Mouse (Mus musculus) intestine, postnatal 0 days (tissue): Measurements from ENCODE around the gene Card19. TPM values are rescaled to one million over a fixed set of nuclear protein-coding genes. Genes with fewer than 3 reads are reported as not detected.

ENCODE experiments used
- ATAC-seq: fragments of 200-750 bp; cut with Nextera tagmentation; 2 replicates; pipeline ENCODE4 v1.8.0; 2017; ENCODE audit warnings: mild to moderate bottlenecking, moderate TSS enrichment, moderate library complexity
- H3K27ac ChIP-seq: fragments of 300-500 bp; sonication (generic); 2 replicates; pipeline ENCODE4 v1.5.1; 2014; ENCODE audit warnings: mild to moderate bottlenecking, low read depth, low read length, moderate library complexity
- H3K27me3 ChIP-seq: fragments of 300-500 bp; sonication (generic); replicated peaks from 2 replicates; pipeline ENCODE4 v1.6.1; 2014; ENCODE audit warnings: low read length, mixed read lengths; ENCODE audit not compliant: control insufficient read depth, insufficient read depth
- H3K36me3 ChIP-seq: fragments of 300-500 bp; sonication (generic); 2 replicates; pipeline ENCODE4 v1.6.1; 2014; ENCODE audit warnings: mild to moderate bottlenecking, moderate library complexity; ENCODE audit not compliant: control insufficient read depth, insufficient read depth
- H3K4me1 ChIP-seq: fragments of 300-500 bp; sonication (generic); replicated peaks from 2 replicates; pipeline ENCODE4 v1.6.1; 2014; ENCODE audit warnings: antibody characterized with exemption, low read length, mixed read lengths; ENCODE audit not compliant: control insufficient read depth, insufficient read depth
- H3K4me2 ChIP-seq: fragments of 300-500 bp; sonication (generic); replicated peaks from 2 replicates; pipeline ENCODE4 v1.6.1; 2014; ENCODE audit warnings: low read depth, mild to moderate bottlenecking, moderate library complexity
- H3K4me3 ChIP-seq: fragments of 300-500 bp; sonication (generic); 2 replicates; pipeline ENCODE4 v1.5.1; 2014; ENCODE audit warnings: low read depth, low read length
- H3K9ac ChIP-seq: fragments of 300-500 bp; sonication (generic); 2 replicates; pipeline ENCODE4 v1.6.1; 2014; ENCODE audit warnings: mild to moderate bottlenecking, low read depth, low read length
- H3K9me3 ChIP-seq: fragments of 300-500 bp; sonication (generic); 2 replicates; pipeline ENCODE4 v1.6.1; 2016; ENCODE audit warnings: mixed run types; ENCODE audit not compliant: control insufficient read depth
- CTCF ChIP-seq: sonication (generic); IDR thresholded peaks from 2 replicates; pipeline ENCODE4 v1.5.1; 2016; ENCODE audit warnings: low read depth, mild to moderate bottlenecking, control low read depth, antibody characterized with exemption, moderate library complexity
- WGBS: fragments of 180-500 bp; shearing (Covaris S2); extraction: QIAGEN DNeasy Blood & Tissue Kit; methylation state at CpG from one replicate; pipeline ENCODE4 v1.1.7; 2014; 5-methylcytosine and 5-hydroxymethylcytosine counted together
- polyA plus RNA-seq: library from polyadenylated mRNA; unstranded; fragments of >200 nt; fragmentation: Nextera tagmentation; extraction: Ambion mirVana; gene quantifications from 2 replicates; pipeline ENCODE4 v1.2.1, GENCODE M21; 2015

Card19 gene
- polyA plus RNA-seq, 1 experiment from 2014 or later: 117 TPM

- no peak for ATAC-seq
- Histone ChIP-seq H3K4me2 (no peak overlapping the region), H3K9me3 (no peaks in the 10 kb centered on the region), H3K9ac (no peak overlapping the region), H3K27ac (no peak overlapping the region), H3K27me3 (peaks cover 14% of the 10 kb centered on the region; the same call in 1 of the 2 replicates), H3K36me3 (no peaks in the 10 kb centered on the region), H3K4me1 (0 out of 2 replicates have a peak, but pooled peaks cover 7% of the 10 kb centered on the region), H3K4me3 (no peak overlapping the region)
- WGBS: 51% methylated on average over 4 of the region's 4 CpGs
- no peak for TF ChIP-seq CTCF
Measured at GRCm38 (mm10) chr13:49250716-49251517, 35.1 kb upstream of the Card19 start.

- no peak for TF ChIP-seq CTCF
- Histone ChIP-seq H3K9ac (no peak overlapping the region), H3K9me3 (no peaks in the 10 kb centered on the region), H3K4me2 (no peak overlapping the region), H3K27ac (no peak overlapping the region), H3K27me3 (peaks cover 14% of the 10 kb centered on the region; the same call in 1 of the 2 replicates), H3K4me3 (no peak overlapping the region), H3K36me3 (no peaks in the 10 kb centered on the region), H3K4me1 (0 out of 2 replicates have a peak, but pooled peaks cover 7% of the 10 kb centered on the region)
- peak; percentile 60 for ATAC-seq
- WGBS: 64% methylated on average over 2 of the region's 2 CpGs
Measured at GRCm38 (mm10) chr13:49249634-49250033, 33.8 kb upstream of the Card19 start.

GRCm38 (mm10) chr13:49248923-49249322 lies 33.1 kb upstream of the Card19 start:
- Histone ChIP-seq H3K9ac (no peak overlapping the region), H3K27ac (no peak overlapping the region), H3K9me3 (no peaks in the 10 kb centered on the region), H3K4me2 (no peak overlapping the region), H3K4me3 (no peak overlapping the region), H3K36me3 (no peaks in the 10 kb centered on the region), H3K4me1 (0 out of 2 replicates have a peak, but pooled peaks cover 7% of the 10 kb centered on the region), H3K27me3 (peaks cover 14% of the 10 kb centered on the region; the same call in 1 of the 2 replicates)
- no peak for ATAC-seq
- no peak for TF ChIP-seq CTCF
- 41% methylated on average over 3 of the region's 3 CpGs for WGBS

GRCm38 (mm10) chr13:49248467-49248862 lies 32.6 kb upstream of the Card19 start, which contains the start of gene Susd3:
TSS of gene Susd3 (minus strand) at chr13:49248706.
- Histone ChIP-seq H3K4me1 (0 out of 2 replicates have a peak, but pooled peaks cover 7% of the 10 kb centered on the region), H3K36me3 (no peaks in the 10 kb centered on the region), H3K9me3 (no peaks in the 10 kb centered on the region), H3K4me2 (peak within 1 kb of the TSS; percentile 88), H3K27ac (no peak within 1 kb of the TSS), H3K27me3 (peaks cover 14% of the 10 kb centered on the region; the same call in 1 of the 2 replicates), H3K9ac (peak within 1 kb of the TSS; percentile 26; the same call in 1 of the 2 replicates), H3K4me3 (peak within 1 kb of the TSS; percentile 45)
- 19% methylated on average over 8 of the region's 8 CpGs for WGBS
- TF ChIP-seq CTCF: no peak
- no peak for ATAC-seq

- 1% methylated on average over 58 of the region's 58 CpGs for WGBS
- Histone ChIP-seq H3K27me3 (peaks cover 14% of the 10 kb centered on the region; the same call in 1 of the 2 replicates), H3K27ac (no peak overlapping the region), H3K4me2 (peak overlapping the region; percentile 88), H3K4me1 (0 out of 2 replicates have a peak, but pooled peaks cover 7% of the 10 kb centered on the region), H3K9me3 (no peaks in the 10 kb centered on the region), H3K9ac (peak overlapping the region; percentile 26; the same call in 1 of the 2 replicates), H3K4me3 (peak overlapping the region; percentile 45), H3K36me3 (no peaks in the 10 kb centered on the region)
- peak; percentile 60 for ATAC-seq
- peak; percentile 18; the same call in 1 of the 2 replicates for TF ChIP-seq CTCF
Measured at GRCm38 (mm10) chr13:49247740-49248466, 32.1 kb upstream of the Card19 start.
